Mouse (Mus musculus) forebrain, embryonic 10.5 days (tissue): ENCODE results near the gene Fgfrl1. TPM values are rescaled to one million over a fixed set of nuclear protein-coding genes. Genes with fewer than 3 reads are reported as not detected.

Experiments
- DNase-seq: peaks from one replicate; pipeline ENCODE4 v3.0.0-alpha.2; 2017; ENCODE audit warnings: low spot score; ENCODE audit errors: extremely low spot score
- H3K27ac ChIP-seq: fragments of 300-500 bp; sonication (generic); 2 replicates; pipeline ENCODE4 v1.5.1; 2016; ENCODE audit warnings: mild to moderate bottlenecking
- H3K27me3 ChIP-seq: fragments of 300-500 bp; sonication (generic); 2 replicates; pipeline ENCODE4 v1.6.1; 2016; ENCODE audit warnings: mild to moderate bottlenecking; ENCODE audit not compliant: poor library complexity, severe bottlenecking
- H3K36me3 ChIP-seq: fragments of 300-500 bp; sonication (generic); replicated peaks from 2 replicates; pipeline ENCODE4 v1.6.1; 2016; ENCODE audit warnings: mild to moderate bottlenecking, moderate library complexity
- H3K4me1 ChIP-seq: fragments of 300-500 bp; sonication (generic); 2 replicates; pipeline ENCODE4 v1.6.1; 2016
- H3K4me3 ChIP-seq: fragments of 300-500 bp; sonication (generic); 2 replicates; pipeline ENCODE4 v1.5.1; 2016; ENCODE audit warnings: mild to moderate bottlenecking, moderate library complexity
- H3K9me3 ChIP-seq: fragments of 300-500 bp; sonication (generic); 2 replicates; pipeline ENCODE4 v1.6.1; 2016; ENCODE audit warnings: mild to moderate bottlenecking, moderate library complexity
- WGBS: fragments of 180-500 bp; shearing (Covaris S2); methylation state at CpG from one replicate; pipeline ENCODE4 v1.1.7; 2016; 5-methylcytosine and 5-hydroxymethylcytosine counted together
- polyA plus RNA-seq: library from polyadenylated mRNA; unstranded; fragments of >200 nt; fragmentation: Nextera tagmentation; extraction: Ambion mirVana; gene quantifications from 2 replicates; pipeline ENCODE4 v1.2.1, GENCODE M21; 2016

Fgfrl1 gene
- polyA plus RNA-seq, 1 experiment from 2014 or later, result 10.4 TPM

DNA sequence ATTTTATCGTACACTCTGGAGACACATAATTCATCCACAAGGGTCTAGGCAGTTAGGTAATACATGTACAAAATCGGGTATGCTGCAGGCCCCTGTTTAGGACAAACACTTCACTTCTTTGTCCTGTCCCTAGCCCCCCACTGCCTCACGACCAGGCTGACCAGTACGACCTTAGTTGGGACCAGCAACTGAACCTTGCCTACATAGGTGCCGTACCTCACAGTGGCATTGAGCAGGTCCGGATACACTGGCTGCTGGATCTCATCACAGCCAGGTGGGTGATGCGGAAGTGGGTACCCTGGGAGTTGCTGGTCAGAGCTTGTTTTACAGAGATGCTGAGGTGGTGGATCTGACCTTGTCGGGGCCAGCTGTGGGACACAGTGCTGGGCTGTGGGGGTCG, 22.2 kb upstream of the Fgfrl1 start:
- Histone ChIP-seq H3K27ac (peak overlapping the region; percentile 93), H3K36me3 (peaks cover 28% of the 10 kb centered on the region), H3K4me1 (peaks cover 20% of the 10 kb centered on the region), H3K4me3 (peak overlapping the region; percentile 60), H3K9me3 (no peaks in the 10 kb centered on the region), H3K27me3 (no peaks in the 10 kb centered on the region)
- no peak for DNase-seq
- 83% methylated on average over 9 of the region's 9 CpGs for WGBS

GRCm38 (mm10) chr5:108670785-108671184, 21.4 kb upstream of the Fgfrl1 start:
- Histone ChIP-seq H3K27ac (no peak overlapping the region), H3K36me3 (peaks cover 28% of the 10 kb centered on the region), H3K9me3 (no peaks in the 10 kb centered on the region), H3K27me3 (no peaks in the 10 kb centered on the region), H3K4me3 (no peak overlapping the region; the same call in 1 of the 2 replicates), H3K4me1 (peaks cover 20% of the 10 kb centered on the region)
- DNase-seq, result no peak

DNA sequence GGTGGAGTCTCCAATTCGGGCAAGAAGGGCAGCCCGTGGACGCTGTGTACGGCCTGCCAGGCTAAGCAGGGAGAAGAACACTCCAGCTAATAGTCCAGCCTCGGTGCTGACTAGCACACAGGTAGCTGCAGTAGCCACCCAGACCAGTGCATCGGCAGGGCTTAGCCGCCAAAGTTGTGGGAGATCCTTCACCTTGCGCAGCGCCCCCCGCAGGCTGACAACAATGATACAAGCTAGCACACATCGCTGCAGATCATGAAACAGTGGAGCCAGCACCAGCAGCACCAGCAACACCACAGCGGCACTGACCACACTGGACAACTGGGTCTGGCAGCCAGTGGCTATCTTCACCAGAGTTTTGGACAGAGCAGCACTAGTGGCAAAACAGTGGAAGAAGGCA, 20.4 kb upstream of the Fgfrl1 start:
- WGBS, result 95% methylated on average over 12 of the region's 12 CpGs
- H3K9me3 ChIP-seq, result no peaks in the 10 kb centered on the region
- peaks cover 28% of the 10 kb centered on the region for H3K36me3 ChIP-seq
- DNase-seq, result no peak
- no peaks in the 10 kb centered on the region for H3K27me3 ChIP-seq
- no peak overlapping the region for H3K27ac ChIP-seq
- no peak overlapping the region for H3K4me3 ChIP-seq
- H3K4me1 ChIP-seq, result peaks cover 25% of the 10 kb centered on the region

- H3K4me3 ChIP-seq, result no peak overlapping the region
- H3K27ac ChIP-seq, result no peak overlapping the region
- no peaks in the 10 kb centered on the region for H3K9me3 ChIP-seq
- 91% methylated on average over 2 of the region's 2 CpGs for WGBS
- H3K4me1 ChIP-seq, result peaks cover 27% of the 10 kb centered on the region
- H3K27me3 ChIP-seq, result no peaks in the 10 kb centered on the region
- peaks cover 28% of the 10 kb centered on the region for H3K36me3 ChIP-seq
- DNase-seq, result no peak
Measured at GRCm38 (mm10) chr5:108674624-108675023, 17.6 kb upstream of the Fgfrl1 start.

GRCm38 (mm10) chr5:108675251-108675816, 16.8 kb upstream of the Fgfrl1 start, which contains the start of gene Slc26a1:
TSS of gene Slc26a1 (minus strand) at chr5:108675569.
- Histone ChIP-seq H3K4me3 (no peak within 1 kb of the TSS), H3K27me3 (no peaks in the 10 kb centered on the region), H3K4me1 (peaks cover 20% of the 10 kb centered on the region), H3K36me3 (peaks cover 30% of the 10 kb centered on the region), H3K9me3 (no peaks in the 10 kb centered on the region), H3K27ac (peak within 1 kb of the TSS; percentile 6; the same call in 1 of the 2 replicates)
- WGBS, result 78% methylated on average over 9 of the region's 9 CpGs
- no peak for DNase-seq

GRCm38 (mm10) chr5:108676772-108677498, 15.2 kb upstream of the Fgfrl1 start:
- Histone ChIP-seq H3K4me1 (peaks cover 17% of the 10 kb centered on the region), H3K27ac (peak overlapping the region; percentile 89), H3K4me3 (peak overlapping the region; percentile 50), H3K9me3 (no peaks in the 10 kb centered on the region), H3K27me3 (no peaks in the 10 kb centered on the region), H3K36me3 (peaks cover 25% of the 10 kb centered on the region)
- 14% methylated on average over 5 of the region's 5 CpGs for WGBS
- DNase-seq, result no peak

GRCm38 (mm10) chr5:108677605-108678295, 14.4 kb upstream of the Fgfrl1 start:
- WGBS, result 5% methylated on average over 25 of the region's 25 CpGs
- peak overlapping the region; percentile 50 for H3K4me3 ChIP-seq
- H3K9me3 ChIP-seq, result no peaks in the 10 kb centered on the region
- no peaks in the 10 kb centered on the region for H3K27me3 ChIP-seq
- H3K4me1 ChIP-seq, result peaks cover 17% of the 10 kb centered on the region
- H3K36me3 ChIP-seq, result peaks cover 18% of the 10 kb centered on the region
- peak overlapping the region; percentile 89 for H3K27ac ChIP-seq
- DNase-seq, result peak; percentile 79

DNA sequence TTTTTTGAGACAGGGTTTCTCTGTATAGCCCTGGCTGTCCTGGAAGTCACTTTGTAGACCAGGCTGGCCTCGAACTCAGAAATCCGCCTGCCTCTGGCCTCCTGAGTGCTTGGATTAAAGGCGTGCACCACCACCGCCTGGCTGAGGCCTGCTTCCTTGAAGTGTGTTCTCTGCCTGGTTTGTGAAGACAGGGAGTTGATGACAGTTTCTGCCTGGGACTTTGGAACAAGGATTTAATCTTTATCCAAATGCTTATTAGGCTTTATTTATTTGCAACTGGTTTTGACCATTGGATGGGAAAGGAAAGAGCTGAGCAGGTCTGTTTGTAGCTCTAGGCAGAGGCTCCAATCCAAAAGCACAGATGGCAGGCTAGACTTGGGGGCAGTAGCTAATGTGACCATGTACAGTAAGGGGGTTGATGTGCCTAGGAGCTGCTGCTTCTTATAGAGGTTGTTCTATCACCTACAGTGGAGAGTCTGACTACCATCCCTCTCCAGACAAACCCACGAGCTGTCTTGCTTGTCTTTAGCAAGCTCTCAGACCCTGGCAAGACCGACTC, 13.8 kb upstream of the Fgfrl1 start:
- DNase-seq, result no peak
- no peaks in the 10 kb centered on the region for H3K27me3 ChIP-seq
- no peak overlapping the region for H3K4me3 ChIP-seq
- no peaks in the 10 kb centered on the region for H3K9me3 ChIP-seq
- peaks cover 11% of the 10 kb centered on the region; the same call in 1 of the 2 replicates for H3K36me3 ChIP-seq
- peaks cover 17% of the 10 kb centered on the region for H3K4me1 ChIP-seq
- peak overlapping the region; percentile 89 for H3K27ac ChIP-seq
- 84% methylated on average over 6 of the region's 6 CpGs for WGBS

GRCm38 (mm10) chr5:108679909-108680308, 12.3 kb upstream of the Fgfrl1 start:
- H3K27me3 ChIP-seq, result no peaks in the 10 kb centered on the region
- peaks cover 17% of the 10 kb centered on the region for H3K4me1 ChIP-seq
- H3K4me3 ChIP-seq, result no peak overlapping the region
- WGBS, result 53% methylated on average over 3 of the region's 3 CpGs
- H3K27ac ChIP-seq, result no peak overlapping the region
- peaks cover 5% of the 10 kb centered on the region; the same call in 1 of the 2 replicates for H3K36me3 ChIP-seq
- H3K9me3 ChIP-seq, result no peaks in the 10 kb centered on the region
- no peak for DNase-seq

GRCm38 (mm10) chr5:108680871-108681270, 11.3 kb upstream of the Fgfrl1 start:
- Histone ChIP-seq H3K27me3 (no peaks in the 10 kb centered on the region), H3K27ac (no peak overlapping the region), H3K4me1 (peaks cover 17% of the 10 kb centered on the region), H3K36me3 (peaks cover 5% of the 10 kb centered on the region; the same call in 1 of the 2 replicates), H3K9me3 (no peaks in the 10 kb centered on the region), H3K4me3 (no peak overlapping the region)
- 88% methylated on average over 6 of the region's 6 CpGs for WGBS
- DNase-seq, result no peak

GRCm38 (mm10) chr5:108689091-108689490, 3.1 kb upstream of the Fgfrl1 start:
- H3K36me3 ChIP-seq, result no peaks in the 10 kb centered on the region
- WGBS, result 74% methylated on average over 5 of the region's 5 CpGs
- peaks cover 24% of the 10 kb centered on the region for H3K4me1 ChIP-seq
- DNase-seq, result no peak
- no peak overlapping the region for H3K27ac ChIP-seq
- no peaks in the 10 kb centered on the region for H3K9me3 ChIP-seq
- peaks cover 25% of the 10 kb centered on the region for H3K27me3 ChIP-seq
- H3K4me3 ChIP-seq, result no peak overlapping the region

DNA sequence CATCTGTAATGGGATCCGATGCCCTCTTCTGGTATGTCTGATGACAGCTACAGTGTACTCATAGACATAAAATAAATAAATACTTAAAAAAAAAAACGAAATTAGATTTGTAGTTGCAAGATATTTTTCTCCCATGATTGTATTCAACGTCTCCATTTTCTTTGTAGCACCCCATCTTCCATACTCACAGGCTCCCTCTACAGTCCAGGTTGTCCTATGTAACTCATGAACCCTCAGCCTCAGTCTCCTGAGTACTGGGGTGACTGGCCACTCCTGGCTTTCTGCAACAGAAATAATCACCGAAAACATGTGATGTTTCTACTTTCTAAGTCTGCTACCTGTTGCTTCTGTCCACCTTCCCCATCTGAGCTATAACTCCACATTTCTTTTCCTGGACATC, 1.0 kb upstream of the Fgfrl1 start:
- no peaks in the 10 kb centered on the region for H3K9me3 ChIP-seq
- no peak for DNase-seq
- 78% methylated on average over 4 of the region's 4 CpGs for WGBS

More for the DNA sequence above, 1.0 kb upstream of the Fgfrl1 start:
- Histone ChIP-seq H3K4me3 (no peak overlapping the region), H3K27ac (no peak overlapping the region), H3K4me1 (peaks cover 39% of the 10 kb centered on the region), H3K36me3 (peaks cover 7% of the 10 kb centered on the region), H3K27me3 (peaks cover 35% of the 10 kb centered on the region)
